Mouse (Mus musculus) limb, embryonic 11.5 days (tissue): ENCODE results near the gene Mei1. TPM values are rescaled to one million over a fixed set of nuclear protein-coding genes. Genes with fewer than 3 reads are reported as not detected.

ENCODE experiments used
- ATAC-seq: fragments of 200-750 bp; cut with Nextera tagmentation; 2 replicates; pipeline ENCODE4 v1.8.0; 2017; ENCODE audit warnings: low read depth; ENCODE audit not compliant: insufficient number of reproducible peaks, low FRiP score, low TSS enrichment
- DNase-seq: peaks from one replicate; pipeline ENCODE4 v3.0.0-alpha.2; 2015; ENCODE audit warnings: low spot score
- H3K27ac ChIP-seq: fragments of 300-500 bp; sonication (generic); replicated peaks from 2 replicates; pipeline ENCODE4 v1.5.1; 2014; ENCODE audit warnings: low read depth, mild to moderate bottlenecking, low read length
- H3K27me3 ChIP-seq: fragments of 300-500 bp; sonication (generic); 2 replicates; pipeline ENCODE4 v1.6.1; 2014; ENCODE audit warnings: mild to moderate bottlenecking, low read length, mixed read lengths; ENCODE audit not compliant: control insufficient read depth, insufficient read depth
- H3K36me3 ChIP-seq: fragments of 300-500 bp; sonication (generic); 2 replicates; pipeline ENCODE4 v1.6.1; 2014; ENCODE audit warnings: mild to moderate bottlenecking, low read length, moderate library complexity, mixed read lengths; ENCODE audit not compliant: control insufficient read depth, insufficient read depth
- H3K4me1 ChIP-seq: fragments of 300-500 bp; sonication (generic); 2 replicates; pipeline ENCODE4 v1.6.1; 2014; ENCODE audit warnings: low read length, mixed read lengths; ENCODE audit not compliant: control insufficient read depth, insufficient read depth
- H3K4me2 ChIP-seq: fragments of 300-500 bp; sonication (generic); 2 replicates; pipeline ENCODE4 v1.6.1; 2014; ENCODE audit warnings: low read depth, mild to moderate bottlenecking, moderate library complexity; ENCODE audit not compliant: severe bottlenecking
- H3K4me3 ChIP-seq: fragments of 300-500 bp; sonication (generic); 2 replicates; pipeline ENCODE4 v1.5.1; 2014; ENCODE audit warnings: low read depth, low read length
- H3K9ac ChIP-seq: fragments of 300-500 bp; sonication (generic); 2 replicates; pipeline ENCODE4 v1.6.1; 2014; ENCODE audit warnings: mild to moderate bottlenecking, low read length
- H3K9me3 ChIP-seq: fragments of 300-500 bp; sonication (generic); 2 replicates; pipeline ENCODE4 v1.6.1; 2016; ENCODE audit warnings: low read length; ENCODE audit not compliant: control insufficient read depth
- WGBS: fragments of 180-500 bp; shearing (Covaris S2); extraction: QIAGEN DNeasy Blood & Tissue Kit; methylation state at CpG from one replicate; pipeline ENCODE4 v1.1.7; 2014; 5-methylcytosine and 5-hydroxymethylcytosine counted together
- polyA plus RNA-seq: library from polyadenylated mRNA; unstranded; fragments of >200 nt; fragmentation: Nextera tagmentation; extraction: Ambion mirVana; gene quantifications from 2 replicates; pipeline ENCODE4 v1.2.1, GENCODE M21; 2014

The Mei1 gene
- polyA plus RNA-seq, 1 experiment from 2014 or later, result 0.05 TPM

DNA sequence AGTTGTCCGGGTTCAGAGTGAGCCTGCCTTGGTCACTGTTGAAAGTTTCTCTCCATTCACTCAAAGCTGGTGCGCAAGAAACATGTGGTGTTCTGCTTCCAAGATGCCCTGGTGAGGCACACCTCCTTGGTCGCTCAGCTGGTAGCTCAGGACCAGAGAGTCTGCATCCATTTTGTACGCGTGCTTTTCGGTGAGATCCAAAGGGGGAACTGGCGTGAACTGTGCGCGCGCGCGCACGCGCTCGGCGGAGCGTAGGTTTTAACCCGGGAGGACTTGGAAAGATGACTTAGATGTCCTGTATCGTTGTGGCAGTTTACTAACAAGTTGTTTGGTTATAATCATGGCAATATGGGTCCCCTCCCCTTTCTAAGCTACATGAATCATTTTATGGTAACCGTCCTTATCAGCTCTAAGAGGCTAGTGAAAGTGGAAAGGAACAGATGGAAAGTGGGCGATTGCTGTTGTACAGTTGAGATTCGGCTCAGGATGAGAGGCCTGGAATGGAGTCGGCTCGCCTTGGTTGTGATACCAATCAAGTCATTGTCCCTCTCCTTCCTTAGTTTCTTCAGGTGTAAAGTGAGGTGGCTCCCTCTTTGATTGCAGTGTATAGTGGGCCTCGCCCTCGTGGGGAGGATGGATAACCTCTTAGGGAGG is 2.1 kb downstream of the Mei1 start:
- WGBS, result 89% methylated on average over 26 of the region's 26 CpGs
- DNase-seq, result no peak
- Histone ChIP-seq H3K36me3 (no peaks in the 10 kb centered on the region), H3K4me2 (no peak overlapping the region), H3K4me1 (no peaks in the 10 kb centered on the region), H3K27ac (no peak overlapping the region), H3K9me3 (no peaks in the 10 kb centered on the region; the same call in 1 of the 2 replicates), H3K9ac (no peak overlapping the region), H3K27me3 (peaks cover 27% of the 10 kb centered on the region), H3K4me3 (no peak overlapping the region)
- ATAC-seq, result no peak

DNA sequence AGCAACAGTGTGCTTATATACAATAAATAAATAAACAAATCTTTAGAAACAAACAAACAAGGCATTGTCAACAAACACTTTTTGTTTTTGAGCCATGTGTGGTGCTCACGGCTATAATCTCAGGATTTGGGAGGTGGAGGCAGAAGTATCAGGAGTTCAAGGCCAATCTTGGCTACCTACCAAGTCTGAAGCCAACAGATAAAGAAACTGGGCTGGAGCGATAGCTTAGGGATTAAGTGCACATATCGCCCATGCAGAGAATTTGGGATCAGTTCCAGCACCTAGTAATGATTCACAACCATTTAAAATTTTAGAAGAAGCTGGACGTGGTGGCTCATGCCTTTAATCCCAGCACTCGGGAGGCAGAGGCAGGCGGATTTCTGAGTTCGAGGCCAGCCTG is 3.7 kb downstream of the Mei1 start:
- no peak overlapping the region for H3K9ac ChIP-seq
- no peak for DNase-seq
- WGBS, result 94% methylated on average over 7 of the region's 7 CpGs
- no peaks in the 10 kb centered on the region for H3K36me3 ChIP-seq
- H3K4me1 ChIP-seq, result no peaks in the 10 kb centered on the region
- no peak for ATAC-seq
- no peak overlapping the region for H3K27ac ChIP-seq
- H3K9me3 ChIP-seq, result no peaks in the 10 kb centered on the region; the same call in 1 of the 2 replicates
- no peak overlapping the region for H3K4me3 ChIP-seq
- peaks cover 24% of the 10 kb centered on the region for H3K27me3 ChIP-seq
- H3K4me2 ChIP-seq, result no peak overlapping the region

DNA sequence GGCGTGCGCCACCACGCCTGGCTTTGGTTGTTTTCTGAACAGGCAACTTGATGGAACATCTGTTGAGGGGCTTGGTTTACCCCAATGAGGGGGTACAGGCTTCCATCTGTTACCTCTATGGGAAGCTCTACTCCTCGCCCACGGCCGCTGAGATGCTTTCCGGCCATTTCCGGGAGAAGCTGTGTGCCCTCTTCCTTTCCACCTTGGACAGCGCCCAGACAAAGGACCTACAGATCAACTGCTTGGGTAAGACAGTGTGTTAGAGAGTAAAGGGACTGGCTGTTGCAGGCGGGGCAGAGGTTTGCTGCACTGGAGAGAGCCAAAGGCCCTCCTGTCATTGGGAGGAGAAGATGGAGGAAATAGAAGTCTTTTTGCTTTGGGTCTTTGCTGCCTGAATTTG is 10.1 kb downstream of the Mei1 start:
- Histone ChIP-seq H3K4me3 (no peak overlapping the region), H3K36me3 (no peaks in the 10 kb centered on the region), H3K9ac (no peak overlapping the region), H3K27ac (no peak overlapping the region), H3K4me2 (no peak overlapping the region), H3K27me3 (no peaks in the 10 kb centered on the region), H3K9me3 (no peaks in the 10 kb centered on the region), H3K4me1 (no peaks in the 10 kb centered on the region)
- WGBS, result 60% methylated on average over 10 of the region's 10 CpGs
- DNase-seq (peak; percentile 39), ATAC-seq (no peak)

DNA sequence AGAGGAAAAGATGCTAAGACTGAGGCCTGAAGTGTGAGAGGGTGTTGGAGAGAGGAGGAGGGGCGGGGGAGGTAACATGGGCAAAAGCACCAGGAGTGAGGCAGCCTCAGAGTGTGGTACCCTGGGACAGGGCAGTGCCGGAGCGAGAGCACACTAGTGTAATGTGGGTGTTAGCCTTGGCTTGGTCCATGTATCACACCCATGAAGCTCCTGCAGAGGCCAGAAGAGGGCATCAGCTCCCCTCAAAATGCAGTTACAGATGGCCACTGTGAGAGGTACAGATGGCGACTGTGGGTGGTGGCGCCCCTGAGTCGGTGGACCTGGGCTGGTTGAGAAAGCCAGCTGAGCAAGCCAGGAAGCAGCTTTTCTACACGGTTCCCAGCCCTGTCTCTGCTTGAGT is 11.4 kb downstream of the Mei1 start:
- no peak overlapping the region for H3K4me3 ChIP-seq
- no peak overlapping the region for H3K9ac ChIP-seq
- H3K4me1 ChIP-seq, result no peaks in the 10 kb centered on the region
- ATAC-seq (no peak), DNase-seq (peak; percentile 55)
- H3K4me2 ChIP-seq, result no peak overlapping the region
- H3K27me3 ChIP-seq, result no peaks in the 10 kb centered on the region
- no peak overlapping the region for H3K27ac ChIP-seq
- H3K9me3 ChIP-seq, result no peaks in the 10 kb centered on the region
- no peaks in the 10 kb centered on the region for H3K36me3 ChIP-seq
- 33% methylated on average over 7 of the region's 7 CpGs for WGBS

DNA sequence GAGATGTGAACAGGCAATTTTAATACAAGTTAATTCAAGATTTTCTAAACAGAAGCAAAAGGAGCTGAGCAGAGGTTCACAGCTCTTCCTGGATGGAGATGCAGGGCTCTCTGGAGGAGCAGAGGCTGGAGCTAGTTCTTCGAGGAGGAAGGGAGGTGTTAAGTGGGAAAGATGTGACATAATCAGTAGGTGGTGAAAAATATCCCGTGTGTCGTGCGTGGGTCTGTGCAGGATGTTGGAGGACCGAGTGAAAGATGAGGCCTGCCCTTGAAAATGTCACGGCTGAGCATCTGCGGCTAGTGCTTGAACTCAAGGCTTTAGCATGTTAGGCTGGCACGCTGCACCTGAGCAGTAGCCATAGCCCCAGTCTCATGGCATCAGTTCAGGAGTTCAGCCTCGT is 15.8 kb downstream of the Mei1 start:
- Histone ChIP-seq H3K27me3 (peaks cover 4% of the 10 kb centered on the region; the same call in 1 of the 2 replicates), H3K4me2 (no peak overlapping the region), H3K4me1 (no peaks in the 10 kb centered on the region), H3K9me3 (no peaks in the 10 kb centered on the region), H3K36me3 (no peaks in the 10 kb centered on the region), H3K4me3 (no peak overlapping the region), H3K9ac (no peak overlapping the region), H3K27ac (no peak overlapping the region)
- WGBS, result 84% methylated on average over 9 of the region's 9 CpGs
- ATAC-seq, result no peak
- no peak for DNase-seq

DNA sequence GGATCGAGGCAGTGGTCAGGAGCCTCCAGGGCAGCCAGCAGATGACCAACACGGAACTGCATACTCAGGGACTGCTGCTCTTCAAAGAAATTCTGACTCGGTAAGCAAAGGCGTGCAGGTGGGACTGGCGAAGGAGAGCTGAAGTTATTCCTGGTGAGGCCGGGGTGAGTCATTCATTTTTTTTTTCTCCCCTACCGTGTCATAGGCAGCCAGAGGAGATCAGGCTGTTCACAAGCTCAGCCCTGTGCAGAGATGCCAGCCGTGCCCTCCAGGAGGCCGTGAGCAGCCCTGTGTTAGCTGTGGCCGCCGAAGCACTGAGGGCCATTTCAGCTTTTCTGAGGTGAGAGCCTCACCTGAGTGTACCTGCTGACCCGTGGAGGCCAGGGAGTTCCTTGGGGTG is 16.3 kb downstream of the Mei1 start:
- Histone ChIP-seq H3K27ac (no peak overlapping the region), H3K27me3 (peaks cover 4% of the 10 kb centered on the region; the same call in 1 of the 2 replicates), H3K9ac (no peak overlapping the region), H3K4me1 (no peaks in the 10 kb centered on the region), H3K9me3 (no peaks in the 10 kb centered on the region), H3K36me3 (no peaks in the 10 kb centered on the region), H3K4me2 (no peak overlapping the region), H3K4me3 (no peak overlapping the region)
- WGBS, result 80% methylated on average over 12 of the region's 12 CpGs
- DNase-seq (no peak), ATAC-seq (no peak)

DNA sequence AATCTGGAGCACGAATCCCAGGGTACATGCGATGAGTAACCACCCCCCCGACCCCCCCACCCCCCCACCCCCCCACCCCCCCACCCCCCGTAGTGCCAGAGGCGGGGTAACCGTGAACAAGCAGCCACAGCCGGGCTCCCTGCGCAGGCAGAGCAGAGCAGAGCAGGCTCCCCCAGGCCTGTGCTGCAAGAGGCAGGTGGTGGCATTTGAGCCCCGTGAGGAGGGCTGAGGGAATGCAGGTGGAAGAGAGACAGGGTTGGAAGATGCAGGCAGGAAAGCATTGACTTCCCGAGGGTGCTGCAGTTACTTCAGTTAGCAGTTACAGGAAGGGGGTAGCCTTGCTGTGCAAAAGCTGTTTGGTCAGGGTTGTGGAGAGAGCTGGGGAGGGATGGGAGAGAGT is 17.5 kb downstream of the Mei1 start:
- no peak overlapping the region for H3K4me3 ChIP-seq
- no peak overlapping the region for H3K27ac ChIP-seq
- 11% methylated on average over 10 of the region's 10 CpGs for WGBS
- peaks cover 4% of the 10 kb centered on the region; the same call in 1 of the 2 replicates for H3K27me3 ChIP-seq
- ATAC-seq (no peak), DNase-seq (peak; percentile 43)
- H3K4me2 ChIP-seq, result no peak overlapping the region
- no peak overlapping the region for H3K9ac ChIP-seq
- H3K9me3 ChIP-seq, result no peaks in the 10 kb centered on the region
- H3K36me3 ChIP-seq, result no peaks in the 10 kb centered on the region
- H3K4me1 ChIP-seq, result no peaks in the 10 kb centered on the region

DNA sequence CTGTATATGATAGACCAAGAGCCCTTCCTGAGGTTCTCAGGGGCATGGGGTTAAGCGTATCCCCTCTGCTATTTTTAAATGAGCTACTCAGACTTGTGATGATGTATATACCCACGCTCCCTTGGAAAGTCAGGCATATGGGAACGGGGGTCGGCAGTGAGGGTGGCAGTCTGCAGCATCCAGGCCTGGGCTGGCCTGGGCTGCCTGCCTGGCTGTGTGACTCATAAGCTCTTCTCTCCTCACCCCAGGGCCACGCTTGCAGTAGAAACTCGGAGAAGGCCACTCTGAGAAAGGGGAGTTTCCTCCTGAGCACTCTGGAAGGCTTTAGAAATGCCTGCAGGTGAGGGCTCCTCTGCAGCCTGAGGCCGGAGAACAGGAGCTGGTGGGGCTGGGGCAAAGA is 21.3 kb downstream of the Mei1 start:
- H3K27ac ChIP-seq, result no peak overlapping the region
- 73% methylated on average over 7 of the region's 7 CpGs for WGBS
- no peak for ATAC-seq
- H3K4me3 ChIP-seq, result no peak overlapping the region
- peaks cover 4% of the 10 kb centered on the region; the same call in 1 of the 2 replicates for H3K27me3 ChIP-seq
- H3K4me1 ChIP-seq, result no peaks in the 10 kb centered on the region
- no peak for DNase-seq
- no peaks in the 10 kb centered on the region for H3K36me3 ChIP-seq
- no peak overlapping the region for H3K9ac ChIP-seq
- H3K4me2 ChIP-seq, result no peak overlapping the region
- no peaks in the 10 kb centered on the region for H3K9me3 ChIP-seq
